Mouse (Mus musculus) embryonic facial prominence, embryonic 15.5 days (tissue): ENCODE results near the gene Kif3c. TPM values are rescaled to one million over a fixed set of nuclear protein-coding genes. Genes with fewer than 3 reads are reported as not detected.
"Not testable (repeated sequence)": the region's sequence is repeated elsewhere in the genome, so short reads cannot be mapped to it uniquely, and the experiment has no call there.

ENCODE experiments used
- ATAC-seq: fragments of 200-750 bp; cut with Nextera tagmentation; 2 replicates; pipeline ENCODE4 v1.8.0; 2017; ENCODE audit warnings: low read depth, moderate TSS enrichment; ENCODE audit not compliant: insufficient number of reproducible peaks, low FRiP score, low TSS enrichment
- H3K27ac ChIP-seq: fragments of 300-500 bp; sonication (generic); replicated peaks from 2 replicates; pipeline ENCODE4 v1.5.1; 2015; ENCODE audit warnings: mild to moderate bottlenecking, inconsistent platforms
- H3K27me3 ChIP-seq: fragments of 300-500 bp; sonication (generic); 2 replicates; pipeline ENCODE4 v1.6.1; 2015; ENCODE audit warnings: inconsistent platforms
- H3K36me3 ChIP-seq: fragments of 300-500 bp; sonication (generic); 2 replicates; pipeline ENCODE4 v1.6.1; 2015; ENCODE audit warnings: mild to moderate bottlenecking, inconsistent platforms
- H3K4me1 ChIP-seq: fragments of 300-500 bp; sonication (generic); 2 replicates; pipeline ENCODE4 v1.6.1; 2015; ENCODE audit warnings: inconsistent platforms
- H3K4me2 ChIP-seq: fragments of 300-500 bp; sonication (generic); replicated peaks from 2 replicates; pipeline ENCODE4 v1.6.1; 2015; ENCODE audit warnings: mild to moderate bottlenecking, inconsistent platforms
- H3K4me3 ChIP-seq: fragments of 300-500 bp; sonication (generic); replicated peaks from 2 replicates; pipeline ENCODE4 v1.5.1; 2015; ENCODE audit warnings: mild to moderate bottlenecking, inconsistent platforms
- H3K9ac ChIP-seq: fragments of 300-500 bp; sonication (generic); 2 replicates; pipeline ENCODE4 v1.6.1; 2015; ENCODE audit warnings: inconsistent platforms
- H3K9me3 ChIP-seq: fragments of 300-500 bp; sonication (generic); replicated peaks from 2 replicates; pipeline ENCODE4 v1.6.1; 2016; ENCODE audit warnings: inconsistent platforms
- WGBS: fragments of 180-500 bp; shearing (Covaris S2); methylation state at CpG from one replicate; pipeline ENCODE4 v1.1.7; 2015; 5-methylcytosine and 5-hydroxymethylcytosine counted together
- polyA plus RNA-seq: library from polyadenylated mRNA; unstranded; fragments of >200 nt; fragmentation: Nextera tagmentation; extraction: Ambion mirVana; gene quantifications from 2 replicates; pipeline ENCODE4 v1.2.1, GENCODE M21; 2015

Kif3c gene
- polyA plus RNA-seq, 1 experiment from 2014 or later, result 14.8 TPM

DNA sequence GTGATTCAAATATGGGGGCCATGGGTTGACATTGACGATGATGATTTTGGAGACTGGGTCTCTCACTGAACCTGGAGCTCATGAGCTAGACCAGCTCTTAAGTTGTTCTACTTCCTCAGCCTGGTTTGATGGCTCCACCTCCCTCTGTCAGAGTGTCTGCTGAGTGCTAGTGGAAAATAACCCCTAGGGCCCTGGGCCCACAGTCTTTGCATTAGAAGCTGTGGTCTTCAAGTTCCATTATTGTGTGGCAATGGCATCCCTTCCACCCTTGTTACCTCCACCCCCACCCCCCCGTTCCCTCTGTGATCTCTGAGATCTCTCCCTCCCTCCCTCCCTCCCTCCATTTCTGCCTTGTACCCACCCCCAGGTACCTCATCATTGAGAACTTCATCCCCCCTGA is 25.1 kb downstream of the Kif3c start:
- ATAC-seq, result no peak
- Histone ChIP-seq H3K36me3 (peaks cover 29% of the 10 kb centered on the region), H3K9me3 (no peaks in the 10 kb centered on the region), H3K9ac (no peak overlapping the region), H3K4me3 (no peak overlapping the region), H3K27ac (no peak overlapping the region), H3K27me3 (no peaks in the 10 kb centered on the region), H3K4me2 (no peak overlapping the region), H3K4me1 (no peaks in the 10 kb centered on the region)
- 89% methylated on average over 2 of the region's 2 CpGs for WGBS

DNA sequence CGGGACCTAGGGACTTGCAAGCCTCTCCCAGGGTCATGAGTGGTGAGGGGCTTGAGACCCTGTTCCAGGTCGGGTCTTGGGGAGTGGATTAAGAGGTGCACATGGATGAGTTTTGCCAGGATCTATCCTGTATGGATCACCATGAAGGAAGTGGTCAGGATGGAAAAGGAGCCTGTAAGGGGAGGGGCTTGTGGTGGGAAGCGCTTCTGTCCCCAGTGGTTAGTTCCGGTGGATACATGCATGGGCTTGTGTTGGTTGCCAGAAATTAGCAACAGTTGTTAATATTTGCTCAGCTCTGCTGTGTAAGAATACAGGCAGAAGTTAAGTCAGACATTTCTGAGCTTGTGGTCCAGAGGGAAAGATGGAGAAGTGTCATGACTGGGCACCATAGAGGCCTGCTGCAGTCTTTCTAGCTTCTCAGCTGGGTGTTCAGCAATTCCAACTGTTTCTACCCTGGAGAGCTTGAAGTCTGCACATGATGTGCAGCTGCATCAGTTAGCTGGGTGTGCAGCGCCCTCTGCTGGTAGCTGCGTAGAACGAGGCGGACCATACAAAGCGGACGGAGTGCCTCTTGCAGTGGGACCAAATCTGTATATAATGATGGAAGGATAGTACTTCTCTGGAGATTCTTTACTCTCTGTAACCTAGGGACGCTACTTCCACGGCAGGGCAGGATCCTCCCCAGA is 25.8 kb downstream of the Kif3c start:
- Histone ChIP-seq H3K36me3 (peaks cover 29% of the 10 kb centered on the region), H3K4me2 (no peak overlapping the region), H3K9me3 (no peaks in the 10 kb centered on the region), H3K27ac (no peak overlapping the region), H3K4me3 (no peak overlapping the region), H3K27me3 (no peaks in the 10 kb centered on the region), H3K4me1 (no peaks in the 10 kb centered on the region), H3K9ac (no peak overlapping the region)
- WGBS, result 28% methylated on average over 12 of the region's 12 CpGs
- ATAC-seq, result peak; percentile 22; the same call in 1 of the 2 replicates

DNA sequence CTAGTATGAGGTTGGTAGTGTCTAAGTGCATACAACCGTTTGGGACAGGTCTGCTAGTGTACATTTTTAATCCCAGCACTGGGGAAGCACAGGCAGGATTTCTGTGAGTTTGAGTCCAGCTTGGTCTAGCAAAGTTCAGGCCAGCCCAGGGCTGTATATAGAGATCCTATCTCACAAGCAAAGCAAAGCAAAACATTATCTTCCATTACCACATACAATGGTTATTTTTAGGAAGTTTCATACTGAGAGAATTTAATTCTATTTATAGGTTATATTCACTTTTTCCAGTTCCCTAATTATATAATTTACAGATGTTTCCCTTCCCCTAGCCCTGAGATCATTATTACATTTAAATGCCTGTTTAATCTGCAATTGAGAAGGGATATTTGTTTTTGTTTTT is 26.3 kb downstream of the Kif3c start:
- WGBS, result 75% methylated on average over 1 of the region's 1 CpGs

DNA sequence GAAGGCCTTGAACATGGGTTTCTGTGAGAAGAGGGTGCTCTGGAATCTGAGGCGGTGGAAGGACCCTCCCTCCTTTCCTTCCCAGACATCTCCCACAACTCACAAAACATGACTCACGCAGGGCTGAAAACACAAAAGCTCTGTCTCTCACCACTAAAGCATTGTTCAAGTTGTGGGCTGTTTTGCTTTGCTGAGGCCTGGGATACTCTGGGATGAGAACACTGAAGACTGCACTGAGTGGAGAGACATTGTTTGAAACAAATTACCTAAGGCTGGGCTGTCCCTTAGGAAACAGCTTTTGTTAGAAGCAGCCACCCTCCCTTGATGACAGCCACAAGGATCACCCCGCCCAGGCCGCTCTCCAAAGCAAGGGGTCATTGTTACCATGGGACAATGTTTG is 28.2 kb downstream of the Kif3c start:
- Histone ChIP-seq H3K27me3 (no peaks in the 10 kb centered on the region), H3K36me3 (peaks cover 19% of the 10 kb centered on the region), H3K4me1 (no peaks in the 10 kb centered on the region), H3K9ac (no peak overlapping the region), H3K27ac (no peak overlapping the region), H3K9me3 (no peaks in the 10 kb centered on the region), H3K4me3 (no peak overlapping the region), H3K4me2 (no peak overlapping the region)
- no peak for ATAC-seq
- WGBS, result 70% methylated on average over 4 of the region's 4 CpGs

More for the DNA sequence above, 26.3 kb downstream of the Kif3c start:
- Histone ChIP-seq H3K27ac (no peak overlapping the region), H3K9me3 (no peaks in the 10 kb centered on the region), H3K36me3 (peaks cover 29% of the 10 kb centered on the region), H3K9ac (no peak overlapping the region), H3K4me2 (no peak overlapping the region), H3K4me3 (no peak overlapping the region), H3K4me1 (no peaks in the 10 kb centered on the region), H3K27me3 (no peaks in the 10 kb centered on the region)
- ATAC-seq, result no peak

DNA sequence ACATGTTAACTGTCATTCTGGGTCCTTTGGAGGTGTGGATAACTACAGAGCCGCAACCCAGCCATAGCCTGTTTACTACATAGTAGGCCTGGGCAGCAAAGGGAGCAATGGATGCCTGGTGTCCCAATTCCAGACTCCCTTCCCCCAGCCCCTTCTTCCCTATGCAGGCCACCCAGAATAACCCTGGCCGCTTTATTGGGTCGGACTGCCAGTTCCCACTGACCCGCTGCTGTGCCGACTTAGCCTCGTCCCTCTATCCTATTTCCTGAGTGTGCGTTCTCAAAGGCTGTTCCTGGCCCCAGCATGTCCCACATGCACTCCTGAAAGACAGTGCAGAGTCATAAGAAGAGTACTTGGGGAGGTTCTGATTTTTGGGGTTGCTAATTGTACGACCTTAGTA is 32.0 kb downstream of the Kif3c start:
- no peaks in the 10 kb centered on the region for H3K27me3 ChIP-seq
- peaks cover 11% of the 10 kb centered on the region; the same call in 1 of the 2 replicates for H3K36me3 ChIP-seq
- H3K4me2 ChIP-seq, result no peak overlapping the region
- no peaks in the 10 kb centered on the region for H3K4me1 ChIP-seq
- no peak overlapping the region for H3K27ac ChIP-seq
- no peak overlapping the region for H3K9ac ChIP-seq
- ATAC-seq, result no peak
- H3K9me3 ChIP-seq, result no peaks in the 10 kb centered on the region
- WGBS, result 92% methylated on average over 8 of the region's 8 CpGs
- H3K4me3 ChIP-seq, result no peak overlapping the region

DNA sequence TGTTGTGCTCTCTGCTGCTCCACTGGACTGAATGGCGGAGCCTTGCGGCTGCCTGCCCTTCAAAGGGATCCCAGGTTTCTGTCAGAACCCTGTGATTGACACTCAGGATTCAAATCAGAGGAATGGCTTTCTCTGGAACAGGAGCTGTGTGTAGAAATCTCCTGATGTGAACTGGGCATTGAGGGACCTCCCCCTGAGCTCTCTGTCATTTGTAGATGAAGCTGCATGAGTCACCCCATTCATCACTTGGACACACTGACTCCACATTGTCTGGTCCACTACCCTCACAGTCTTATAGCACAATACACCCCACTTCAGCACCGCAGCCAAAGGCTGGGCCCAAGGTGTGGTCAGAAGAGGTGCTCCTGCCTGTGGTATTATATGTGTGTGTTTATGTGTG is 40.7 kb downstream of the Kif3c start:
- ATAC-seq, H3K9ac ChIP-seq, H3K9me3 ChIP-seq, H3K4me3 ChIP-seq, H3K27ac ChIP-seq, H3K27me3 ChIP-seq, H3K4me2 ChIP-seq, H3K4me1 ChIP-seq: not testable (repeated sequence)
- H3K36me3 ChIP-seq, result peaks cover 34% of the 10 kb centered on the region
- WGBS, result 91% methylated on average over 3 of the region's 3 CpGs

DNA sequence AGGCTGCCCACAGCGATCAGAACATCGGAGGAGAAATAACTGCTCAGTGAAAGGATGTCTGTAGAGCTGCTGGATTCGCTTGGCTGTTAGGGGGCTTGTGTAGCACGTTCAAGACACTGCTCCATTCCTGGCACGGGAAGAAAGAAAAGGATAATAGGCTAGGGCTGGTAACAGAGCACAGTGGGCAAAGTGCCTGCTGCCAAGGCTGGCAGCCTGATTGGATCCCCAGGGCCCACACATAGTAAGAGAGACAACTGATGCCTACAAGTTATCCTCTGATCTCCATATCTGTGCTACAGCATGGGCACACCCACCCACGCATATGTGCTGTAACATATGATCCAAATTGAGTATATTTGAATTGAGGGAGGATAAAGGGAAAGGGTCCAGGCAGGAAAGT is 41.7 kb downstream of the Kif3c start:
- Histone ChIP-seq H3K36me3 (peaks cover 31% of the 10 kb centered on the region), H3K9me3 (no peaks in the 10 kb centered on the region), H3K27ac (no peak overlapping the region), H3K4me2 (no peak overlapping the region), H3K9ac (no peak overlapping the region), H3K4me1 (no peaks in the 10 kb centered on the region), H3K4me3 (no peak overlapping the region), H3K27me3 (no peaks in the 10 kb centered on the region)
- 81% methylated on average over 6 of the region's 6 CpGs for WGBS
- ATAC-seq, result no peak

DNA sequence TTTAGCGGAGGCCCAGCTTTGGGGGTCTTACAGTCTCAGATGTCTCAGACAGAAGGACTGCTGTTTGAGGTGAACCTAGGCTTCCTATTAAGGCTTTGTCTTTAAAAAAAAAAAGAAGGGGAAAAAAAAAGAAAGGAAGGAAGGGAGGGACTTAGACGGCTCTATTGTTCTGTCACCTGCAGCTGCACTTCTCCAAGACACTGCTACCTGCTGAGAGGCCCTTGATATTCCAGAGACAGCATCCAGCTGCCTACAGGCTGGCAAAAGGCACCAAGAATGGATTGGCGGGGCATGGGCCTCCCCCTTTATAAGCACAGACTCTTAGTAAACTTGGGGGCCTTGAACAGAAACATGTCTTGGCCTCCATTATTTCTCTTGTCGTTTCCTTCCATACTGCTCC is 50.0 kb downstream of the Kif3c start:
- Histone ChIP-seq H3K9ac (no peak overlapping the region), H3K4me3 (no peak overlapping the region), H3K36me3 (0 out of 2 replicates have a peak, but pooled peaks cover 4% of the 10 kb centered on the region), H3K9me3 (no peaks in the 10 kb centered on the region), H3K4me1 (no peaks in the 10 kb centered on the region), H3K27ac (no peak overlapping the region), H3K27me3 (no peaks in the 10 kb centered on the region), H3K4me2 (no peak overlapping the region)
- WGBS, result 83% methylated on average over 4 of the region's 4 CpGs
- no peak for ATAC-seq

DNA sequence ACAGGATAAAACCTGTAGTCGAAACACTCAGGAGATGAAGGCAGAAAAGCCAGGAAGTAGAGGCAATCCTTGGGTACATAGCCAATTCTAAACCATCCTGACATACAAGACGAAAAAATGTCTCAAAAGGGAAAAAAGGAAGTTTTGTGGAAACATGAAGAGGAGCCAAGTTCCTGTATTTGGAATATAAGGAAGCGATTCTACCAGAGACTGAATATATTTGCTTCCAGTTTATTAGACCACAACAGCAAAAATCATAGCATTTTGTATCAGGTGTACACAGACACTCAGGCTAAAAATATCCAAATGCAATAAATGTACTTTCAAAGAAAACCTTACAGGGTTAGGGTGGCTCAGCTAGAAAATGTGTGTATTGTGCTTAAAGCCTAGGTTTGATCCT is 53.8 kb downstream of the Kif3c start:
- H3K27me3 ChIP-seq, result no peaks in the 10 kb centered on the region
- ATAC-seq, result no peak
- H3K9me3 ChIP-seq, result no peaks in the 10 kb centered on the region
- peaks cover 10% of the 10 kb centered on the region; the same call in 1 of the 2 replicates for H3K36me3 ChIP-seq
- no peak overlapping the region for H3K27ac ChIP-seq
- H3K4me3 ChIP-seq, result no peak overlapping the region
- H3K4me2 ChIP-seq, result no peak overlapping the region
- no peak overlapping the region for H3K9ac ChIP-seq
- WGBS, result 78% methylated on average over 3 of the region's 3 CpGs
- no peaks in the 10 kb centered on the region for H3K4me1 ChIP-seq

DNA sequence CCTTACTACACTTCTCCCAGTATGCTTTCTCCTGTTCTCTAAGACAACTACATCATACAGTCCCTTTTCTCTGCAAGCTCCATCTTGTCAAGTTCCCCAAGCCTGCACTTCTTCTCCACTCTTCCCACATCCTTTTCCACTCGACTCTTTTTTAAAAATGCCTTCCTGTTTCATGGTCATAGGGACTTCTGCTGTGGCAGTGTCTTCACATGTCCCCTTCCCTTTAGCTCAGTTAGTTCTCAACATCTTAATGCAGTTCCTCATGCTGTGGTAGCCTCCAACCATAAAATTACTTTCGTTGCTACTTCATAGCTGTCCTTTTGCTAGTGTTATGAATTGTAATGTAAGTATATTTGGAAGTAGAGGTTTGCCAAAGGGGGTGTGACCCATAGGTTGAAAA is 55.6 kb downstream of the Kif3c start:
- H3K36me3 ChIP-seq, result peaks cover 10% of the 10 kb centered on the region; the same call in 1 of the 2 replicates
- peaks cover 7% of the 10 kb centered on the region for H3K4me1 ChIP-seq
- WGBS, result 84% methylated on average over 2 of the region's 2 CpGs
- H3K4me3 ChIP-seq, result no peak overlapping the region
- H3K27ac ChIP-seq, result no peak overlapping the region
- ATAC-seq, result no peak
- H3K9ac ChIP-seq, result no peak overlapping the region
- no peaks in the 10 kb centered on the region for H3K27me3 ChIP-seq
- no peaks in the 10 kb centered on the region for H3K9me3 ChIP-seq
- H3K4me2 ChIP-seq, result no peak overlapping the region

DNA sequence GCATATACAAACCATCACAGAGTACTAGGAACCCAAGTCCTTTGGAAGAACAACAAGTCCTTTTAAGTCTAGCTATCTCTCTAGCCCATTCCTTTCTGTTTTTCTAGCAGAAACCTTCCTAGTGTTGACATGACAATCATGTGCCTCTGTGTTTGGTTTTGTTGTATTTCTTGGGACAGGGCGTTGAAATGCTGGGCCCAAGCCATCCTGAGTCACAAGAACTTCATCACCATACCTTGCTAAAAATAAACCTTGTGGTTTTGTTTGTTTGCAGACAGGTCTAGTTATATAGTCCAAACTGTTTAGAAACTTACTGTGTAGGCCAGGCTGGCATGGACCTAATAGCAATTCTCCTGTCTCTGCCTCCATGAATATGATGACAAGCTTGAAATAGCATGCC is 57.9 kb downstream of the Kif3c start:
- ATAC-seq, result no peak
- H3K4me2 ChIP-seq, result no peak overlapping the region
- 86% methylated on average over 1 of the region's 1 CpGs for WGBS

DNA sequence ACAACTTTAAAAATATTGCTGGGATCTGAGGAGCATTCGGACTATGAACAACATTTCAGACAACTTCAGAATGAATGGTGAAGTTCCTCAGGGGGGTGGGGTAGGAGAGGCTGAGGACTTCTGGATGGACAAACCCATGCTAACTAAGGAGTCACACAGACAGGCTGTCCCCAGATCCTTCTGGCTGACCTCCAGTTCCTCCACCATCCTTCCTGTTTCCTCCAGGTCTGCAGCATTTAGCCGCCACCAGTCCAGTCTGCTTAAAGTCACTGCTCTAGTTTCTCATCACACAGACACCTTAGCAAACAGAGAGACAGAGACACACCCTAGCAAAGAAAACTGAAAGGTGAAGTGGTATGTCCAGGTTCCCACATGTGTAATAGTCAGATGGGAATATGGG is 59.2 kb downstream of the Kif3c start:
- 78% methylated on average over 2 of the region's 2 CpGs for WGBS
- H3K4me1 ChIP-seq, result peaks cover 12% of the 10 kb centered on the region

More for the DNA sequence above, 57.9 kb downstream of the Kif3c start:
- Histone ChIP-seq H3K36me3 (peaks cover 6% of the 10 kb centered on the region; the same call in 1 of the 2 replicates), H3K9me3 (no peaks in the 10 kb centered on the region), H3K9ac (no peak overlapping the region), H3K27me3 (no peaks in the 10 kb centered on the region), H3K27ac (no peak overlapping the region), H3K4me3 (no peak overlapping the region), H3K4me1 (peaks cover 9% of the 10 kb centered on the region)

More for the DNA sequence above, 59.2 kb downstream of the Kif3c start:
- H3K27me3 ChIP-seq, result no peaks in the 10 kb centered on the region
- H3K9ac ChIP-seq, result no peak overlapping the region
- no peak overlapping the region for H3K27ac ChIP-seq
- ATAC-seq, result no peak
- no peak overlapping the region for H3K4me2 ChIP-seq
- H3K4me3 ChIP-seq, result no peak overlapping the region
- peaks cover 6% of the 10 kb centered on the region; the same call in 1 of the 2 replicates for H3K36me3 ChIP-seq
- no peaks in the 10 kb centered on the region for H3K9me3 ChIP-seq
